Mouse (Mus musculus): ENCODE data around the gene Tmem102. TPM values are rescaled to one million over a fixed set of nuclear protein-coding genes. Genes with fewer than 3 reads are reported as not detected.

The Tmem102 gene
- polyA plus RNA-seq, 1 experiment from 2014 or later: 0.88 TPM

Other genes with a start within 250 kb of the Tmem102 start
- 9.6 and 9.7 TPM in 2 replicates for gene Efnb3, start 245.4 kb downstream of the Tmem102 start, polyA plus RNA-seq (2014; fragmentation: Nextera tagmentation; extraction: Ambion mirVana)
- 34.5 and 34.6 TPM in 2 replicates for gene Wrap53, start 225.4 kb downstream of the Tmem102 start, polyA plus RNA-seq (2014; fragmentation: Nextera tagmentation; extraction: Ambion mirVana)
- 169 and 175 TPM in 2 replicates for gene Trp53, start 225.3 kb downstream of the Tmem102 start, polyA plus RNA-seq (2014; fragmentation: Nextera tagmentation; extraction: Ambion mirVana)
- 7.2 and 7.7 TPM in 2 replicates for gene Atp1b2, start 199.7 kb downstream of the Tmem102 start, polyA plus RNA-seq (2014; fragmentation: Nextera tagmentation; extraction: Ambion mirVana)
- gene Shbg, start 187.7 kb downstream of the Tmem102 start, polyA plus RNA-seq (2014; fragmentation: Nextera tagmentation; extraction: Ambion mirVana): not detected in 2 replicates
- 14.9 and 19.0 TPM in 2 replicates for gene Sat2, start 183.6 kb downstream of the Tmem102 start, polyA plus RNA-seq (2014; fragmentation: Nextera tagmentation; extraction: Ambion mirVana)
- 36.4 and 40.3 TPM in 2 replicates for gene Fxr2, start 172.6 kb downstream of the Tmem102 start, polyA plus RNA-seq (2014; fragmentation: Nextera tagmentation; extraction: Ambion mirVana)
- gene Sox15, start 150.3 kb downstream of the Tmem102 start, polyA plus RNA-seq (2014; fragmentation: Nextera tagmentation; extraction: Ambion mirVana): not detected in 2 replicates
- 26.8 and 30.0 TPM in 2 replicates for gene Mpdu1, start 143.0 kb downstream of the Tmem102 start, polyA plus RNA-seq (2014; fragmentation: Nextera tagmentation; extraction: Ambion mirVana)
- gene Cd68, start 139.5 kb downstream of the Tmem102 start, polyA plus RNA-seq (2014; fragmentation: Nextera tagmentation; extraction: Ambion mirVana): 5.5 and 6.7 TPM in 2 replicates
- 781 and 824 TPM in 2 replicates for gene Eif4a1, start 133.2 kb downstream of the Tmem102 start, polyA plus RNA-seq (2014; fragmentation: Nextera tagmentation; extraction: Ambion mirVana)
- 88.6 and 93.8 TPM in 2 replicates for gene Senp3, start 123.5 kb downstream of the Tmem102 start, polyA plus RNA-seq (2014; fragmentation: Nextera tagmentation; extraction: Ambion mirVana)
- gene Tnfsf13, start 119.8 kb downstream of the Tmem102 start, polyA plus RNA-seq (2014; fragmentation: Nextera tagmentation; extraction: Ambion mirVana): 0.19 TPM in 1 of 2 replicates, not detected in the other
- 1.5 and 1.7 TPM in 2 replicates for gene Tnfsf12, start 109.8 kb downstream of the Tmem102 start, polyA plus RNA-seq (2014; fragmentation: Nextera tagmentation; extraction: Ambion mirVana)
- gene Tnfsfm13, start 109.5 kb downstream of the Tmem102 start, polyA plus RNA-seq (2014; fragmentation: Nextera tagmentation; extraction: Ambion mirVana): 1.4 and 1.5 TPM in 2 replicates
- gene Polr2a, start 47.0 kb downstream of the Tmem102 start, polyA plus RNA-seq (2014; fragmentation: Nextera tagmentation; extraction: Ambion mirVana): 65.0 and 65.3 TPM in 2 replicates
- gene Slc35g3, start 43.7 kb downstream of the Tmem102 start, polyA plus RNA-seq (2014; fragmentation: Nextera tagmentation; extraction: Ambion mirVana): not detected in 2 replicates
- gene Zbtb4, start 39.7 kb downstream of the Tmem102 start, polyA plus RNA-seq (2014; fragmentation: Nextera tagmentation; extraction: Ambion mirVana): 0.99 and 1.3 TPM in 2 replicates
- gene Chrnb1, start 9.7 kb downstream of the Tmem102 start, polyA plus RNA-seq (2014; fragmentation: Nextera tagmentation; extraction: Ambion mirVana): 4.2 and 6.2 TPM in 2 replicates
- gene Fgf11, start 3.8 kb downstream of the Tmem102 start, polyA plus RNA-seq (2014; fragmentation: Nextera tagmentation; extraction: Ambion mirVana): 2.0 and 3.0 TPM in 2 replicates
- gene Gm39566, start 9.7 kb upstream of the Tmem102 start, polyA plus RNA-seq (2014; fragmentation: Nextera tagmentation; extraction: Ambion mirVana): not detected in 2 replicates
- not detected in 2 replicates for gene Spem2, start 12.8 kb upstream of the Tmem102 start, polyA plus RNA-seq (2014; fragmentation: Nextera tagmentation; extraction: Ambion mirVana)
- 0.23 TPM in 1 of 2 replicates, not detected in the other for gene Spem1, start 16.6 kb upstream of the Tmem102 start, polyA plus RNA-seq (2014; fragmentation: Nextera tagmentation; extraction: Ambion mirVana)
- gene Nlgn2, start 32.2 kb upstream of the Tmem102 start, polyA plus RNA-seq (2014; fragmentation: Nextera tagmentation; extraction: Ambion mirVana): 10.9 and 11.4 TPM in 2 replicates
- gene Tmem256, start 32.9 kb upstream of the Tmem102 start, polyA plus RNA-seq (2014; fragmentation: Nextera tagmentation; extraction: Ambion mirVana): 289 and 296 TPM in 2 replicates
- 75.4 and 83.7 TPM in 2 replicates for gene Plscr3, start 40.8 kb upstream of the Tmem102 start, polyA plus RNA-seq (2014; fragmentation: Nextera tagmentation; extraction: Ambion mirVana)
- gene Tnk1, start 53.1 kb upstream of the Tmem102 start, polyA plus RNA-seq (2014; fragmentation: Nextera tagmentation; extraction: Ambion mirVana): 0.23 and 0.72 TPM in 2 replicates
- not detected in 2 replicates for gene Tmem95, start 72.4 kb upstream of the Tmem102 start, polyA plus RNA-seq (2014; fragmentation: Nextera tagmentation; extraction: Ambion mirVana)
- gene Kctd11, start 75.8 kb upstream of the Tmem102 start, polyA plus RNA-seq (2014; fragmentation: Nextera tagmentation; extraction: Ambion mirVana): 3.1 and 3.6 TPM in 2 replicates
- gene Acap1, start 89.9 kb upstream of the Tmem102 start, polyA plus RNA-seq (2014; fragmentation: Nextera tagmentation; extraction: Ambion mirVana): 0.53 and 1.1 TPM in 2 replicates
- gene 2810408A11Rik, start 95.4 kb upstream of the Tmem102 start, polyA plus RNA-seq (2014; fragmentation: Nextera tagmentation; extraction: Ambion mirVana): 14.4 and 15.1 TPM in 2 replicates
- gene Neurl4, start 95.4 kb upstream of the Tmem102 start, polyA plus RNA-seq (2014; fragmentation: Nextera tagmentation; extraction: Ambion mirVana): 14.2 and 18.0 TPM in 2 replicates
- gene Gps2, start 108.3 kb upstream of the Tmem102 start, polyA plus RNA-seq (2014; fragmentation: Nextera tagmentation; extraction: Ambion mirVana): 84.0 and 93.7 TPM in 2 replicates
- 1,905 and 1,926 TPM in 2 replicates for gene Eif5a, start 116.3 kb upstream of the Tmem102 start, polyA plus RNA-seq (2014; fragmentation: Nextera tagmentation; extraction: Ambion mirVana)
- gene Ybx2, start 130.2 kb upstream of the Tmem102 start, polyA plus RNA-seq (2014; fragmentation: Nextera tagmentation; extraction: Ambion mirVana): 3.4 and 4.2 TPM in 2 replicates
- gene Slc2a4, start 142.6 kb upstream of the Tmem102 start, polyA plus RNA-seq (2014; fragmentation: Nextera tagmentation; extraction: Ambion mirVana): 11.4 and 11.8 TPM in 2 replicates
- gene Cldn7, start 159.2 kb upstream of the Tmem102 start, polyA plus RNA-seq (2014; fragmentation: Nextera tagmentation; extraction: Ambion mirVana): 5.3 and 5.9 TPM in 2 replicates
- gene Ctdnep1, start 175.5 kb upstream of the Tmem102 start, polyA plus RNA-seq (2014; fragmentation: Nextera tagmentation; extraction: Ambion mirVana): 21.5 and 23.3 TPM in 2 replicates
- gene Elp5, start 176.9 kb upstream of the Tmem102 start, polyA plus RNA-seq (2014; fragmentation: Nextera tagmentation; extraction: Ambion mirVana): 149 and 168 TPM in 2 replicates
- 530 and 552 TPM in 2 replicates for gene Gabarap, start 185.5 kb upstream of the Tmem102 start, polyA plus RNA-seq (2014; fragmentation: Nextera tagmentation; extraction: Ambion mirVana)
- gene Phf23, start 190.2 kb upstream of the Tmem102 start, polyA plus RNA-seq (2014; fragmentation: Nextera tagmentation; extraction: Ambion mirVana): 54.4 and 57.6 TPM in 2 replicates
- gene Dvl2, start 195.0 kb upstream of the Tmem102 start, polyA plus RNA-seq (2014; fragmentation: Nextera tagmentation; extraction: Ambion mirVana): 35.8 and 39.0 TPM in 2 replicates
- 49.3 and 54.1 TPM in 2 replicates for gene Acadvl, start 209.8 kb upstream of the Tmem102 start, polyA plus RNA-seq (2014; fragmentation: Nextera tagmentation; extraction: Ambion mirVana)
- gene Dlg4, start 211.3 kb upstream of the Tmem102 start, polyA plus RNA-seq (2014; fragmentation: Nextera tagmentation; extraction: Ambion mirVana): 14.6 and 15.0 TPM in 2 replicates
- 0.41 TPM in 1 of 2 replicates, not detected in the other for gene Asgr1, start 248.5 kb upstream of the Tmem102 start, polyA plus RNA-seq (2014; fragmentation: Nextera tagmentation; extraction: Ambion mirVana)